Mouse (Mus musculus) cerebellum, adult 2 months (tissue): ENCODE data around the gene Gabrb1.

Experiments used
- CTCF ChIP-seq: fragments of 200-500 bp; IDR thresholded peaks from 2 replicates; pipeline ENCODE4 v1.5.1; 2011; ENCODE audit warnings: low read depth, mild to moderate bottlenecking, control low read depth, low read length, moderate library complexity, borderline replicate concordance; ENCODE audit not compliant: insufficient read depth
- POLR2A ChIP-seq: fragments of 200-500 bp; IDR thresholded peaks from 2 replicates; pipeline ENCODE4 v1.6.1; 2011; ENCODE audit warnings: low read length, control low read depth, borderline replicate concordance; ENCODE audit not compliant: insufficient read depth

GRCm38 (mm10) chr5:72160781-72161485, 503.0 kb downstream of the Gabrb1 start:
- TF ChIP-seq CTCF (no peak), POLR2A (no peak)
